Mouse (Mus musculus) CH12.LX (cell line): ENCODE data around the gene Vps53.

ENCODE experiments used
- BHLHE40 ChIP-seq: IDR thresholded peaks from 2 replicates; pipeline ENCODE4 v1.6.1; 2011; ENCODE audit warnings: mild to moderate bottlenecking, low read depth, low read length, improper control_type of control experiment
- CTCF ChIP-seq, 2 experiments: IDR thresholded peaks in 1 of 2; conservative IDR thresholded peaks in 1 of 2; 2 replicates each; pipeline ENCODE4 v1.5.1; 2011 to 2012; ENCODE audit warnings: low read depth in 2 of 2, low read length in 2 of 2, improper control_type of control experiment in 1 of 2, inconsistent platforms in 1 of 2, mild to moderate bottlenecking in 1 of 2, moderate library complexity in 1 of 2
- GABPA ChIP-seq: IDR thresholded peaks from 2 replicates; pipeline ENCODE4 v1.6.1; 2012; ENCODE audit warnings: low read depth, low read length, improper control_type of control experiment, inconsistent platforms; ENCODE audit not compliant: insufficient replicate concordance
- JUND ChIP-seq: conservative IDR thresholded peaks from 2 replicates; pipeline ENCODE4 v1.6.1; 2011; ENCODE audit warnings: low read depth, low read length, improper control_type of control experiment
- MAX ChIP-seq: IDR thresholded peaks from 2 replicates; pipeline ENCODE4 v1.6.1; 2011; ENCODE audit warnings: low read length, improper control_type of control experiment
- MEF2A ChIP-seq: IDR thresholded peaks from 2 replicates; pipeline ENCODE4 v1.6.1; 2014; ENCODE audit warnings: low read depth, mild to moderate bottlenecking, inconsistent platforms, low read length, improper control_type of control experiment, borderline replicate concordance
- POLR2A ChIP-seq: IDR thresholded peaks from 2 replicates; pipeline ENCODE4 v1.6.1; 2011; ENCODE audit warnings: low read depth, mild to moderate bottlenecking, improper control_type of control experiment, low read length
- RAD21 ChIP-seq: IDR thresholded peaks from 2 replicates; pipeline ENCODE4 v1.6.1; 2011; ENCODE audit warnings: low read depth, mild to moderate bottlenecking, low read length, improper control_type of control experiment, moderate library complexity
- RCOR1 ChIP-seq: conservative IDR thresholded peaks from 2 replicates; pipeline ENCODE4 v1.6.1; 2012; ENCODE audit warnings: low read depth, mild to moderate bottlenecking, inconsistent platforms, low read length, improper control_type of control experiment
- TCF12 ChIP-seq: IDR thresholded peaks from 2 replicates; pipeline ENCODE4 v1.6.1; 2014; ENCODE audit warnings: low read depth, mild to moderate bottlenecking, inconsistent platforms, low read length, improper control_type of control experiment
- USF2 ChIP-seq: conservative IDR thresholded peaks from 2 replicates; pipeline ENCODE4 v1.6.1; 2011; ENCODE audit warnings: low read depth, low read length, improper control_type of control experiment
- ZC3H11A ChIP-seq: IDR thresholded peaks from 2 replicates; pipeline ENCODE4 v1.6.1; 2012; ENCODE audit warnings: low read depth, mild to moderate bottlenecking, inconsistent platforms, low read length, improper control_type of control experiment
- ZKSCAN1 ChIP-seq: IDR thresholded peaks from 2 replicates; pipeline ENCODE4 v1.6.1; 2012; ENCODE audit warnings: low read depth, inconsistent platforms, low read length, improper control_type of control experiment, borderline replicate concordance

DNA sequence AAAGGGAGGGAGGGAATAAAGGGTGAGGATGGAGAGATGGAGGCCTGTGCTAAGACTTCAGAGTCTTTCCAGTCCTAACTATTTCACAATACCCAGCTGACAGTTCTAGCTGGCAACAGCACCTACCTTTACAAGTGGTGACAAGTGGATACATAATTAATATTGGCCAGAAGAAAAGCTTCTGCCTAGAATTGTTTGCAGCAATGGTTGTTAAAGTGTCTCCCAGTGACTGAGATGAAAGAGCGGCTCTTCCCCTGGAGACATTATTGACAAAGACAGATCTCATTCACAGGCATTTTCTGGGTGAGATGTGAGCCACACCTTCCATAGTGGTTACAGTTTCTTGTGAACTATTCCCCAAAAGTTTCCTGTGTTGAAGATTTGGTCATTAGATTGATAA, 55.9 kb downstream of the Vps53 start:
- TF ChIP-seq POLR2A (no peak), CTCF (conservative IDR thresholded peaks at IDR 0.05 in 1 of 2, IDR thresholded peaks at IDR 0.05 in 1 of 2; ENCODE audit: low read depth in 2 of 2, low read length in 2 of 2) (no peak), GABPA (no peak), MAX (no peak), RAD21 (no peak), USF2 (no peak), ZC3H11A (no peak), ZKSCAN1 (no peak), BHLHE40 (no peak), TCF12 (no peak), RCOR1 (no peak), JUND (no peak), MEF2A (no peak)
